Mouse (Mus musculus) hindbrain, embryonic 11.5 days (tissue): Measurements from ENCODE around the gene Pigs. TPM values are rescaled to one million over a fixed set of nuclear protein-coding genes. Genes with fewer than 3 reads are reported as not detected.

Source experiments
- ATAC-seq: fragments of 200-750 bp; cut with Nextera tagmentation; 2 replicates; pipeline ENCODE4 v1.8.0; 2017; ENCODE audit warnings: mild to moderate bottlenecking, moderate TSS enrichment, moderate library complexity; ENCODE audit not compliant: low FRiP score
- DNase-seq: peaks from one replicate; pipeline ENCODE4 v3.0.0-alpha.2; 2015; ENCODE audit warnings: low spot score
- H3K27ac ChIP-seq: fragments of 300-500 bp; sonication (generic); 2 replicates; pipeline ENCODE4 v1.5.1; 2014; ENCODE audit warnings: mild to moderate bottlenecking, low read depth, low read length
- H3K27me3 ChIP-seq: fragments of 300-500 bp; sonication (generic); 2 replicates; pipeline ENCODE4 v1.6.1; 2014; ENCODE audit warnings: mild to moderate bottlenecking, low read length, moderate library complexity, mixed read lengths; ENCODE audit not compliant: control insufficient read depth, insufficient read depth
- H3K36me3 ChIP-seq: fragments of 300-500 bp; sonication (generic); 2 replicates; pipeline ENCODE4 v1.6.1; 2014; ENCODE audit warnings: mild to moderate bottlenecking, low read length, moderate library complexity, mixed read lengths; ENCODE audit not compliant: control insufficient read depth, insufficient read depth
- H3K4me1 ChIP-seq: fragments of 300-500 bp; sonication (generic); replicated peaks from 2 replicates; pipeline ENCODE4 v1.6.1; 2014; ENCODE audit warnings: low read length, mixed read lengths; ENCODE audit not compliant: control insufficient read depth, insufficient read depth
- H3K4me2 ChIP-seq: fragments of 300-500 bp; sonication (generic); replicated peaks from 2 replicates; pipeline ENCODE4 v1.6.1; 2014; ENCODE audit warnings: mild to moderate bottlenecking, low read depth, low read length
- H3K4me3 ChIP-seq: fragments of 300-500 bp; sonication (generic); 2 replicates; pipeline ENCODE4 v1.5.1; 2014; ENCODE audit warnings: low read depth, low read length
- H3K9ac ChIP-seq: fragments of 300-500 bp; sonication (generic); 2 replicates; pipeline ENCODE4 v1.6.1; 2014; ENCODE audit warnings: low read depth, low read length
- H3K9me3 ChIP-seq: fragments of 300-500 bp; sonication (generic); 2 replicates; pipeline ENCODE4 v1.6.1; 2016; ENCODE audit warnings: low read length; ENCODE audit not compliant: control insufficient read depth
- WGBS: fragments of 180-500 bp; shearing (Covaris S2); extraction: QIAGEN DNeasy Blood & Tissue Kit; methylation state at CpG from one replicate; pipeline ENCODE4 v1.1.7; 2014; 5-methylcytosine and 5-hydroxymethylcytosine counted together
- polyA plus RNA-seq: library from polyadenylated mRNA; unstranded; fragments of >200 nt; fragmentation: Nextera tagmentation; extraction: Ambion mirVana; gene quantifications from 2 replicates; pipeline ENCODE4 v1.2.1, GENCODE M21; 2014

Pigs gene
- polyA plus RNA-seq, 1 experiment from 2014 or later: 49.4 TPM

GRCm38 (mm10) chr11:78327215-78327614 lies 1.0 kb upstream of the Pigs start:
- no peaks in the 10 kb centered on the region for H3K36me3 ChIP-seq
- H3K27ac ChIP-seq: no peak overlapping the region
- no peak overlapping the region for H3K4me3 ChIP-seq
- 0 out of 2 replicates have a peak, but pooled peaks cover 3% of the 10 kb centered on the region for H3K4me1 ChIP-seq
- no peak overlapping the region for H3K4me2 ChIP-seq
- H3K27me3 ChIP-seq: no peaks in the 10 kb centered on the region
- H3K9ac ChIP-seq: no peak overlapping the region
- H3K9me3 ChIP-seq: no peaks in the 10 kb centered on the region
- WGBS: 96% methylated on average over 4 of the region's 4 CpGs
- no peak for ATAC-seq
- no peak for DNase-seq

- WGBS: under 1% methylated on average over 41 of the region's 41 CpGs
- peak; percentile 76 for ATAC-seq
- Histone ChIP-seq H3K27me3 (no peaks in the 10 kb centered on the region), H3K9ac (peak overlapping the region; percentile 82), H3K4me1 (0 out of 2 replicates have a peak, but pooled peaks cover 3% of the 10 kb centered on the region), H3K9me3 (no peaks in the 10 kb centered on the region), H3K4me2 (peak overlapping the region; percentile 77), H3K36me3 (no peaks in the 10 kb centered on the region; the same call in 1 of the 2 replicates), H3K27ac (no peak overlapping the region), H3K4me3 (peak overlapping the region; percentile 64)
- no peak for DNase-seq
Measured at GRCm38 (mm10) chr11:78328512-78329056, 369 bp downstream of the Pigs start.

DNA sequence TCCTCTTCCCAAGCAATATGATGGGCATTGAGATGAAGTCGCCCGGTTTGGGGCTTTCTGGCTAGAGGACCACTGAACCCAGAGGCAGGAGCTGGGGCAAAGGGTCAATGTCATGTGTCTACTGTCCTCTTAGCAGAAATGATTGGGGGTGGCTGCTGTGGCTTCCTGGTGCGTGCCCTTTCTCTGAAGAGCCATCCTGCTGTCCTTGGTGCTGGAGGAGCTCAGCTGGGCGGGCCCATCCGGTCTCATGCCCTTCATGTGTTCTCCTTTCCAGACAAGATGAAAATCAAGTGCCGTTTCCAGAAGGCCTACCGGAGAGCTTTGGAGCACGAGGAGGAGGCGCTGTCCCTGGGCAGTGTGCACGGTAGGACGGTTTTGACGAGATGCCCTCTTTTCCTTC lies 4.5 kb downstream of the Pigs start:
- 97% methylated on average over 12 of the region's 12 CpGs for WGBS
- Histone ChIP-seq H3K9me3 (no peaks in the 10 kb centered on the region), H3K9ac (no peak overlapping the region), H3K36me3 (peaks cover 6% of the 10 kb centered on the region; the same call in 1 of the 2 replicates), H3K4me1 (0 out of 2 replicates have a peak, but pooled peaks cover 3% of the 10 kb centered on the region), H3K27me3 (no peaks in the 10 kb centered on the region), H3K4me3 (no peak overlapping the region), H3K4me2 (no peak overlapping the region), H3K27ac (no peak overlapping the region)
- ATAC-seq (no peak), DNase-seq (no peak)

- no peaks in the 10 kb centered on the region for H3K9me3 ChIP-seq
- no peak for DNase-seq
- 0 out of 2 replicates have a peak, but pooled peaks cover 2% of the 10 kb centered on the region for H3K4me1 ChIP-seq
- no peak overlapping the region for H3K4me2 ChIP-seq
- no peak overlapping the region for H3K9ac ChIP-seq
- H3K4me3 ChIP-seq: no peak overlapping the region
- no peaks in the 10 kb centered on the region for H3K27me3 ChIP-seq
- ATAC-seq: no peak
- H3K36me3 ChIP-seq: peaks cover 6% of the 10 kb centered on the region; the same call in 1 of the 2 replicates
- 93% methylated on average over 5 of the region's 5 CpGs for WGBS
- no peak overlapping the region for H3K27ac ChIP-seq
Measured at GRCm38 (mm10) chr11:78333992-78334391, 5.8 kb downstream of the Pigs start.

- Histone ChIP-seq H3K4me1 (no peaks in the 10 kb centered on the region), H3K9me3 (no peaks in the 10 kb centered on the region), H3K27me3 (no peaks in the 10 kb centered on the region), H3K27ac (no peak overlapping the region), H3K4me2 (no peak overlapping the region), H3K9ac (no peak overlapping the region), H3K36me3 (peaks cover 8% of the 10 kb centered on the region; the same call in 1 of the 2 replicates), H3K4me3 (no peak overlapping the region)
- ATAC-seq: no peak
- 96% methylated on average over 8 of the region's 8 CpGs for WGBS
- DNase-seq: no peak
Measured at GRCm38 (mm10) chr11:78337040-78337439, 8.8 kb downstream of the Pigs start.

DNA sequence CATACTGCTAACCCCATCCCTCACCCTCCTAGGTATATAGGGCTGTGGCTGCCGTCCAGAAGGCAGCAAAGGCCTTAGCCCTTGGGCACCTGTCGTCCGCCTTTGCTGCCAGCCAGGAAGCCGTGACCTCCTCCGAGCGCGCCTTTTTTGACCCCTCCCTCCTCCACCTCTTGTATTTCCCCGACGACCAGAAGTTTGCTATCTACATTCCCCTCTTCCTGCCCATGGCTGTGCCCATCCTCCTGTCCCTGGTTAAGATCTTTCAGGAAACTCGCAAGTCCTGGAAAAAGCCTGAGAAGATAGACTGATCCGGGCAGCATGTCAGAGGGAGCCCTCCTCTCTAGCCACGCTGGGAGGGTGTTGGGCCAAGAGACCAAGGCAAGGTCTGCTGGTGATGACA lies 13.5 kb downstream of the Pigs start:
- Histone ChIP-seq H3K4me2 (no peak overlapping the region), H3K27ac (no peak overlapping the region), H3K9me3 (no peaks in the 10 kb centered on the region), H3K4me1 (peaks cover 4% of the 10 kb centered on the region; the same call in 1 of the 2 replicates), H3K9ac (no peak overlapping the region), H3K36me3 (0 out of 2 replicates have a peak, but pooled peaks cover 3% of the 10 kb centered on the region), H3K27me3 (no peaks in the 10 kb centered on the region), H3K4me3 (no peak overlapping the region)
- no peak for ATAC-seq
- WGBS: 86% methylated on average over 12 of the region's 12 CpGs
- no peak for DNase-seq

GRCm38 (mm10) chr11:78343381-78344327 lies 15.4 kb downstream of the Pigs start, which contains the start of gene Unc119:
TSS of gene Unc119 (plus strand) at chr11:78343482.
- H3K9me3 ChIP-seq: no peaks in the 10 kb centered on the region
- H3K36me3 ChIP-seq: 0 out of 2 replicates have a peak, but pooled peaks cover 3% of the 10 kb centered on the region
- peak within 1 kb of the TSS; percentile 94 for H3K9ac ChIP-seq
- H3K27me3 ChIP-seq: no peaks in the 10 kb centered on the region
- DNase-seq (peak; percentile 87), ATAC-seq (peak; percentile 82)
- 1% methylated on average over 64 of the region's 66 CpGs for WGBS
- peak within 1 kb of the TSS; percentile 86 for H3K27ac ChIP-seq
- peak within 1 kb of the TSS; percentile 90 for H3K4me3 ChIP-seq
- peak within 1 kb of the TSS; percentile 82 for H3K4me2 ChIP-seq
- peaks cover 4% of the 10 kb centered on the region; the same call in 1 of the 2 replicates for H3K4me1 ChIP-seq

DNA sequence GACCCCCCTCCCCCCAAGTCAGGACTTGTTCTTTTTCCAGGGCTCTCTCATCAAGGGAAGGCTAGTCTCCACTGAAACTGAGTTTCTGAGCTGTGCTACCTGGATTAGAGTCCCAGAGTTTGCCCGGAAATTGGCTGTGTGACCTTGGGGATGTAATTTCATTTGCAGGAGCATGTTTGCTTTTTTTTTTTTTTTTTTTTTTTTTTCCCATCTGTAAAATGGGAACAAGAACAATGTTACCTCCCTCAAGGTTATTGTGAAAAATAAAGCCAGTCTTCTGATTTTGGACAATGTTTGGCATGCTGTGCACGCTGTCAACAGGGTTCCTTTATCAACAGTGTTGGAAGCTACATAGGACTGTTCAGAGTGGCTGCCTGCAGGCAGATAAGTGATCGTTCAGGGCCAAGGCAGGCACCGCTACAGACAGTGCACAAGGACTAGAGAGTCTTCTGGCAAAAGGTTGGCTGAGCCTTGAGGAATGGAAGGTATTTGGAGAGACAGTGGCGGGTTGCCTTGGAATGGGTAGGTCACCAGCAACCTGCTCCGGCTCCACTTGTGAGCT lies 16.2 kb downstream of the Pigs start:
- Histone ChIP-seq H3K9me3 (no peaks in the 10 kb centered on the region), H3K36me3 (0 out of 2 replicates have a peak, but pooled peaks cover 3% of the 10 kb centered on the region), H3K4me2 (peak overlapping the region; percentile 82), H3K9ac (peak overlapping the region; percentile 94), H3K27me3 (no peaks in the 10 kb centered on the region), H3K27ac (peak overlapping the region; percentile 86), H3K4me1 (peaks cover 4% of the 10 kb centered on the region; the same call in 1 of the 2 replicates), H3K4me3 (peak overlapping the region; percentile 90)
- ATAC-seq (no peak), DNase-seq (no peak)
- 84% methylated on average over 6 of the region's 6 CpGs for WGBS
